Mouse (Mus musculus) midbrain, postnatal 0 days (tissue): ENCODE results near the gene Oog2. TPM values are rescaled to one million over a fixed set of nuclear protein-coding genes. Genes with fewer than 3 reads are reported as not detected.
"Not testable (repeated sequence)": the region's sequence is repeated elsewhere in the genome, so short reads cannot be mapped to it uniquely, and the experiment has no call there.

Experiments used
- ATAC-seq: fragments of 200-750 bp; cut with Nextera tagmentation; 2 replicates; pipeline ENCODE4 v1.8.0; 2017; ENCODE audit warnings: moderate number of reproducible peaks, mild to moderate bottlenecking, moderate TSS enrichment, moderate library complexity; ENCODE audit not compliant: low FRiP score
- DNase-seq: peaks from one replicate; pipeline ENCODE4 v3.0.0-alpha.2; 2015; ENCODE audit warnings: low spot score
- H3K27ac ChIP-seq: fragments of 300-500 bp; sonication (generic); 2 replicates; pipeline ENCODE4 v1.5.1; 2014; ENCODE audit warnings: low read depth, mild to moderate bottlenecking, low read length, mixed read lengths
- H3K27me3 ChIP-seq: fragments of 300-500 bp; sonication (generic); 2 replicates; pipeline ENCODE4 v1.6.1; 2014; ENCODE audit warnings: low read length, control low read depth, mixed read lengths; ENCODE audit not compliant: insufficient read depth
- H3K36me3 ChIP-seq: fragments of 300-500 bp; sonication (generic); 2 replicates; pipeline ENCODE4 v1.6.1; 2014; ENCODE audit warnings: low read length, control low read depth, mixed read lengths; ENCODE audit not compliant: insufficient read depth
- H3K4me1 ChIP-seq: fragments of 300-500 bp; sonication (generic); 2 replicates; pipeline ENCODE4 v1.6.1; 2014; ENCODE audit warnings: mild to moderate bottlenecking, control low read depth, antibody characterized with exemption, low read length, mixed read lengths; ENCODE audit not compliant: insufficient read depth
- H3K4me2 ChIP-seq: fragments of 300-500 bp; sonication (generic); 2 replicates; pipeline ENCODE4 v1.6.1; 2014; ENCODE audit warnings: low read depth, mild to moderate bottlenecking, low read length, mixed read lengths; ENCODE audit not compliant: poor library complexity, severe bottlenecking
- H3K4me3 ChIP-seq: fragments of 300-500 bp; sonication (generic); 2 replicates; pipeline ENCODE4 v1.5.1; 2014; ENCODE audit warnings: low read depth, mild to moderate bottlenecking, low read length, moderate library complexity
- H3K9ac ChIP-seq: fragments of 300-500 bp; sonication (generic); replicated peaks from 2 replicates; pipeline ENCODE4 v1.6.1; 2014; ENCODE audit warnings: mild to moderate bottlenecking, low read length, moderate library complexity, mixed read lengths; ENCODE audit not compliant: poor library complexity, severe bottlenecking
- H3K9me3 ChIP-seq: fragments of 300-500 bp; sonication (generic); 2 replicates; pipeline ENCODE4 v1.6.1; 2016; ENCODE audit warnings: low read length, control low read depth
- CTCF ChIP-seq: IDR thresholded peaks from 2 replicates; pipeline ENCODE4 v1.5.1; 2016; ENCODE audit warnings: antibody characterized with exemption, mild to moderate bottlenecking
- WGBS: fragments of 180-500 bp; shearing (Covaris S2); extraction: QIAGEN DNeasy Blood & Tissue Kit; methylation state at CpG from one replicate; pipeline ENCODE4 v1.1.7; 2014; 5-methylcytosine and 5-hydroxymethylcytosine counted together
- polyA plus RNA-seq: library from polyadenylated mRNA; unstranded; fragments of >200 nt; fragmentation: Nextera tagmentation; extraction: Ambion mirVana; gene quantifications from 2 replicates; pipeline ENCODE4 v1.2.1, GENCODE M21; 2015
- total RNA-seq: library from RNA; depleted of rRNA; stranded (reverse); fragments of >200 nt; gene quantifications from 2 replicates; pipeline ENCODE4 v1.2.3, GENCODE M21; 2014; rRNA removed

The Oog2 gene
- not detected in 2 replicates for total RNA-seq
- polyA plus RNA-seq, result not detected in 2 replicates

DNA sequence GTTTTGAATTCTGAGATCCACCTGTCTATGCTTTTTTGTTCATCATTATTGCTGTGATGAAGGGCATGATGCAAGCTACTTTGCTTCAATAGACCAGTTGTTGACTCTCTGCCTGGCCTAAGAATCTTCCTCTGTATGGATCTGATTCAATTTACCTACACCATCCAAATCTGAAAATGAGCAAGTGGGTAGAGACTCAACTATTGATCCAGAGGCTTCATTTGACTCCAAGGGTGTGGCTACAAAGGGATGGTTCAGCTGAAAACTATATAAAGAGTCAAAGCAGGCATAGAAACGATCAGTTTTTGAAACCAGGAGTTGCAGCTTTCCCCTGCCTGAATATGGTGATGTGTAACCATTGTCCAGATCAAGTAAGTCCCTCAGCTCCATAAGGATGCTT lies at the start of gene Oog2:
Oog2 (plus strand) TSS at position 301 of the 400 bp plus-strand sequence.
- Histone ChIP-seq H3K9me3 (peaks cover 15% of the 10 kb centered on the region; the same call in 1 of the 2 replicates), H3K4me2 (no peak within 1 kb of the TSS), H3K36me3 (no peaks in the 10 kb centered on the region), H3K4me1 (no peaks in the 10 kb centered on the region), H3K27ac (no peak within 1 kb of the TSS), H3K9ac (no peak within 1 kb of the TSS), H3K4me3 (no peak within 1 kb of the TSS), H3K27me3 (no peaks in the 10 kb centered on the region)
- DNase-seq (no peak), ATAC-seq (no peak)
- WGBS, result 41% methylated on average over 1 of the region's 1 CpGs
- TF ChIP-seq CTCF, result no peak

DNA sequence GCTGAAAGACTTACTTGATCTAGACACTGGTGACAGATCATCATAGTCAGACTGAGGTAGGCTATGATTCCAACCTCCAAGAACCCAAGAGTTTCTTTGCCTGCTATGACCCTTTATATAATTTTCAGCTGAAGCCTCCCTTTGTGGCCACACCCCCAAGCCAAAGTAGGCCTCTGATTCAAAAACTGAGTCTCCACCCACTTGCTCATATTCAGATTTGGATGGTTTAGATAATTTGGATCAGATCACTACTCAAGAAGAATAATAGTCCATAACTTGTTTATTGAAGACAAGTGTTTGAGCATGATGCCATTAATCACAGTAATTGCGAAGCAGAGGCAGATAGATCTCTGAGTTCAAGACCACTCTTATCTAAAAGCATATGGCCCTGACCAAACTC lies 28.0 kb upstream of the Oog2 start, which contains the start of gene Oog3:
Oog3 (minus strand) TSS at position 101 of the 400 bp plus-strand sequence.
- H3K27me3 ChIP-seq, result no peaks in the 10 kb centered on the region
- no peak for TF ChIP-seq CTCF
- H3K4me3 ChIP-seq, result no peak within 1 kb of the TSS
- 73% methylated on average over 1 of the region's 1 CpGs for WGBS
- ATAC-seq, result no peak
- no peak within 1 kb of the TSS for H3K9ac ChIP-seq
- H3K27ac ChIP-seq, result no peak within 1 kb of the TSS
- no peaks in the 10 kb centered on the region for H3K36me3 ChIP-seq
- DNase-seq, result no peak
- H3K4me2 ChIP-seq, result no peak within 1 kb of the TSS
- no peaks in the 10 kb centered on the region for H3K4me1 ChIP-seq
- peaks cover 37% of the 10 kb centered on the region; the same call in 1 of the 2 replicates for H3K9me3 ChIP-seq

DNA sequence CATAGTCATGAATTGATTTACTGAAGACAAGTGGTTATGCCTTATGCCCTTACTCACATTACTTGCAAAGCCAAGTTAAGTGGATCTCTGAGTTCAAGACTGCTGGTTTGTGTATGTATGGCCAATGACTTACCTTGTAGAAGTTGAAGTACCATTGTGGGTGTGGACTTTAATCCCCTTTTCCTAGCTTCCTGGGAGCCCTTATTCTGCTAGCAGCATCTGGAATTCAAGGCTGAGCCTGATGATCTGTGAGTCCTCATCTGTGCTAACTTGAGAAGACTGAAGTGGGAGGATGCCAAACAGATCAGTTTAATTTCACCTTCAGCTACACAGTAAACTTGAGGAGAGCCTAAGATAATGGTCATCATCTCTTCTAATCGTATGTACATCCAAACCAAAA lies 22.7 kb downstream of the Oog2 start, which contains the start of gene C87977:
C87977 (minus strand) TSS at position 101 of the 400 bp plus-strand sequence.
- 78% methylated on average over 1 of the region's 1 CpGs for WGBS
- not testable (repeated sequence) for H3K4me1 ChIP-seq, H3K27me3 ChIP-seq, H3K4me2 ChIP-seq, ATAC-seq, DNase-seq, H3K4me3 ChIP-seq, H3K27ac ChIP-seq, H3K9ac ChIP-seq, H3K36me3 ChIP-seq
- H3K9me3 ChIP-seq, result peaks cover 11% of the 10 kb centered on the region; the same call in 1 of the 2 replicates

Other genes starting within 250 kb of the Oog2 start
- not detected in 2 replicates for gene Pramef25, start 239.7 kb upstream of the Oog2 start, total RNA-seq
- not detected in 2 replicates for gene Pramef25, start 239.7 kb upstream of the Oog2 start, polyA plus RNA-seq
- gene Gm13101, start 223.8 kb upstream of the Oog2 start, total RNA-seq, result not detected in 2 replicates
- gene Gm13101, start 223.8 kb upstream of the Oog2 start, polyA plus RNA-seq, result not detected in 2 replicates
- not detected in 2 replicates for gene Pramef17, start 196.3 kb upstream of the Oog2 start, total RNA-seq
- not detected in 2 replicates for gene Pramef17, start 196.3 kb upstream of the Oog2 start, polyA plus RNA-seq
- gene Pramel4, start 131.6 kb upstream of the Oog2 start, total RNA-seq, result not detected in 2 replicates
- not detected in 2 replicates for gene Pramel4, start 131.6 kb upstream of the Oog2 start, polyA plus RNA-seq
- gene Gm13102, start 84.2 kb upstream of the Oog2 start, total RNA-seq, result not detected in 2 replicates
- not detected in 2 replicates for gene Gm13102, start 84.2 kb upstream of the Oog2 start, polyA plus RNA-seq
- gene Oog3, start 28.1 kb upstream of the Oog2 start, total RNA-seq, result not detected in 2 replicates
- not detected in 2 replicates for gene Oog3, start 28.1 kb upstream of the Oog2 start, polyA plus RNA-seq
- gene C87977, start 22.6 kb downstream of the Oog2 start, total RNA-seq, result not detected in 2 replicates
- gene C87977, start 22.6 kb downstream of the Oog2 start, polyA plus RNA-seq, result not detected in 2 replicates
- gene Pramel5, start 89.8 kb downstream of the Oog2 start, total RNA-seq, result not detected in 2 replicates
- gene Pramel5, start 89.8 kb downstream of the Oog2 start, polyA plus RNA-seq, result not detected in 2 replicates
- not detected in 2 replicates for gene Gm13128, start 139.5 kb downstream of the Oog2 start, total RNA-seq
- not detected in 2 replicates for gene Gm13128, start 139.5 kb downstream of the Oog2 start, polyA plus RNA-seq
- not detected in 2 replicates for gene Gm13119, start 167.2 kb downstream of the Oog2 start, total RNA-seq
- gene Gm13119, start 167.2 kb downstream of the Oog2 start, polyA plus RNA-seq, result not detected in 2 replicates
- gene Pramef20, start 187.2 kb downstream of the Oog2 start, total RNA-seq, result not detected in 2 replicates
- not detected in 2 replicates for gene Pramef20, start 187.2 kb downstream of the Oog2 start, polyA plus RNA-seq
- gene Pramef12, start 217.7 kb downstream of the Oog2 start, total RNA-seq, result 0.22 TPM in 1 of 2 replicates, not detected in the other
- gene Pramef12, start 217.7 kb downstream of the Oog2 start, polyA plus RNA-seq, result not detected in 2 replicates
- gene 1700012P22Rik, start 248.1 kb downstream of the Oog2 start, total RNA-seq, result not detected in 2 replicates
- gene 1700012P22Rik, start 248.1 kb downstream of the Oog2 start, polyA plus RNA-seq, result not detected in 2 replicates